Mouse (Mus musculus): ENCODE results near the gene Spns2. TPM values are rescaled to one million over a fixed set of nuclear protein-coding genes. Genes with fewer than 3 reads are reported as not detected.
A peak's percentile ranks its signal among the peaks of the same experiment; 100 is the strongest.
"Not testable (repeated sequence)": the region's sequence is repeated elsewhere in the genome, so short reads cannot be mapped to it uniquely, and the experiment has no call there.

The Spns2 gene
- total RNA-seq, 1 experiment from 2014 or later, result 1.4 TPM

DNA sequence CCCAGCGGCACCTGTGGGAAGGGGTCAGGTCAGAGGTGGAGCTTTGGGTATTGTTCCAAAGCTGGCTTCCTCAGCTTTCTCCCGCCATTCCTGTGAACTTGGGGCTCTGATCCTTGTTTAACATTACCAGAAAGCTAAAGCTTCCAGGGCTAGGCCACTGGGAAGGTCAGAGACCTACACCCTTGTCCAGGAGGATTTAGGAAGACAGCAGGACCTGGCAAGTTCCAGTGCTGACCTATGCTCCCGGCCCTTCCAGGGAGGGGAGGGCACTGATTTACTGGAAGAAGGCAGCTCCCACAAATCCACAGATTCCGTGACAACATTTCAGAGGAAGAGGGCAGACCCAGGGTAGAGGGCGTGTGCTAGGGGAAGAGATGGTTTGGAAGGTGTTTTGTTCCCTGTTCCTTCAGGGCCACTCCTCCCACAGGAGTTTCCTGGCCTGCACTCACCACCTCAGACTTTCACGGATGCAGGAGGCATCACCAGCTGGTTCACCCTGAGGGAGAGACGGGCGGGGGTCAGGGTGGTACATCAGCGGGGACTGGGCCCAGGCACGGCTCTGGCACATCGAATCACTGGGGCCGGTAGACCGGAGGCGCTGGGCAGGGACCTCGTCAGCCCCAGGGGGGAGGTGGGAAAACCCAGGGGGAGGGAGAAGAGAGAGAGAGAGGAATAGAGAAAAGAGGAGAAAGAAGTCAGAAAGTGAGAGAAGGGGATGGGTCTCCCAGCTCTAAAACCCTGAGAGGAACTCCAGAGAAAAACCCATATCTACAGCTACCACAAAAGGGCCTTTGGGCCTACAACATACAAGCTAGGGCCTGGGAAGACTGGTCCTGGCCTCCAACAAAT lies 36.4 kb downstream of the Spns2 start:
- no peak for ATAC-seq (replicated peaks; ENCODE audit: insufficient number of reproducible peaks, low FRiP score, low TSS enrichment, poor library complexity, severe bottlenecking)

DNA sequence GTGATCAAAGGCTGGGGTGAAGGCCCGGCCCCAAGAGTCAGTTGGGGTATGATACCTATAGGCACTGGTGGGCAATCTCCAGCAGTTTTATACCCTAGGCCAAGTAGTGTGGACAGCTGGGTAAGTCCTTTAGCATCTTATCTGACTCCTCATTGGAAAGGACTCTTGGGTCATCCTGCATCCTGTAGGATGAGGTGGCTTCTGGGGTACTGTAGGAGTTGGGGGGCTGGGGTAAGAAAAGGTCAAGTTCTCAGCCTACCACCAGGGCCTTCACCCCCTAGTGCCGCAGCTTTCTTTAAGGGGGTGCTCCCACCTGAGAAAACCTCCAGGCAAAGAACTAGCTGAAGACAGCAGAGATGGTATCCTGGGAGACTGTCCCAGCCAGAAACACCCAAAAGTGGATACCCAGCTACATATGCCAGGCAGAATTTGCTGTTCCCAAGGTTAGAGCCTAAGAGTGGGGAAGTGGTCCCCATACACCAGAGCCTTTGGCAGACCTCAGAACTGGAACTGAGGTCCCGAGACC lies 37.5 kb downstream of the Spns2 start:
- ATAC-seq (replicated peaks; ENCODE audit: insufficient number of reproducible peaks, low FRiP score, low TSS enrichment, poor library complexity, severe bottlenecking), result no peak

DNA sequence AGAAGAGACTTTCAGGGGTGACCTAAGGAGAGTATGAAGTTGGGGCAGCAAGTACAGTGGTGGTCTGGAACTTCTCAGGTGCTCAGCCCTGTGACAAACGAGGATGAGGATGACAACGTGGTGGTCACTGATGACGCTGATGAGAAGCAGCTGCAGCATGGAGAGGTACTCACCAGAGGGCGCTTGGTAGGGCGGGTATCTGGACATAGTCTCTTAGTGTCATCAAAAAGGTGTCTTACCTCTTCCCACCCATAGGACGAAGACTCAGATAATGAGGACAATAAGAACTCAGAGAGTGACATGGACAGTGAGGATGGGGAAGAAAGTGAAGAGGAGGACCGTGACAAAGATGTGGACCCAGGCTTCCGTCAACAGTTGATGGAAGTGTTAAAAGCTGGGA lies 42.2 kb downstream of the Spns2 start:
- ATAC-seq (replicated peaks; ENCODE audit: insufficient number of reproducible peaks, low FRiP score, low TSS enrichment, poor library complexity, severe bottlenecking), result no peak

DNA sequence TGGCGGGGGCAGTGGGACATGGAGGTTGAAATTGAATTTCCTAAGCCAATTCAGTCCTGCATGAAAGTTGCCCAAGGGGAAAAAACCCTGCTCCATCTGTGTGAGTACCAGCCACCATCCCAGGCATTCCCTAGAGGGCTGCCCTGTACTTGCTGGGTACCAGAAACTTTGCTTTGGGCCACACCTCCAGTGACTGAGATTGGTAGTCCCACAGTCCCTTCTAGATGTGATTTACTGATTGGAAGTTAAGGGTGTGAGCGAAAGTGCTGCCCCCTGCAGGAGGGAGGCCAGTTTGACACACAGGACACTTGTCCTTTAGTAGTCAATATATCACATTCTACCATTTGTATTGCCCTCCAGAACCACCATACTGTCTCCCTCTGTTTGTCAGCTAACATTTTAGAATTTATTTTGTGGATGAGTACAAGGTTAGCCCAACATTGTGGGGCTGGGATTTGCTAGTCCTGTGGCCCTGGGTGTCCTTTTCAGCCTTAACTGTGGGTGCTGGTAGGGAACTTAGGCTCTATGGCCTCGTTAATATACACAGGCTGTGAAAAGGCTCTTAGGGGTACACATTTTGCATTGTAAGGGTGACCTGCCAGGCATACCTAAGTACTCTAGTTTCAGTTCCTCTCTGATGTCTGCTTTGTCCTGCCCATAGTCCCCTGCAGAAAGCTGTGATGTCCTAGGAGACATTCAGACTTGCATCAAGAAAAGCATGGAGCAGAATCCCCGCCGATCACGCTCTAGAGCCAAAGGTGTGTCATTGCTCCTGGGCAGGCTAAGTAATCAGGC lies 43.2 kb downstream of the Spns2 start:
- peak; percentile 36; the same call in 1 of the 2 replicates for ATAC-seq (replicated peaks; ENCODE audit: insufficient number of reproducible peaks, low FRiP score, low TSS enrichment, poor library complexity, severe bottlenecking)

DNA sequence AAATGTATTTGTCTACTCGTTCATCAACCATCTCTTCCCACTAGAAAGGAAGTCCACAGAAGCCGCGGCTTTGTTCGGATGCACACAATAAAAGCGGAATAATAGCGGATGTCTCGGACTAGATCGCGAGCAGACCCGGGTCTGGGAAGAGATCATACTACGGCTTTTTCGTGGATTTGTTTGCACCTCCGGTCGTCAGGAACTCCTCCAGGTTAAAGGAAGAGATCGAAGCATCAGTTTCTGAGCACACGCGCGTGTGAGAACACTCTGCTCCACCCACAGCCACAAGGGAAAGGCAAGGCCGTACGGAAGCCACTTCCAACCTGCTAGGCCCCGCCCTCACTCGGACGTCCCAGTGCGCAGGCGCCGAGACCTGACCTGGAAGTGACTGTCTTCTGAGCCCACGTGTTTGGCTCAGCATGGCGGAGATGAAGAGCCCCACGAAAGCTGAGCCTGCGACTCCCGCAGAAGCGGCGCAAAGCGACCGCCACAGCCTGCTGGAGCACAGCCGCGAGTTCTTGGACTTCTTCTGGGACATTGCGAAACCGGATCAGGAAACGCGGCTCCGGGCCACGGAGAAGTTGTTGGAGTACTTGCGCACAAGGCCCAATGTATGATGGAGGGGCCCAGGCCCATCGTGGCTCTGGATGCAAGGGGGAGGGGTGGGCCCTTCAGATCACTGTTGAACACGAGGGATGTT lies 48.6 kb downstream of the Spns2 start, which contains the start of gene Mybbp1a:
Gene Mybbp1a, plus strand, starts transcription at position 391 of the 700 bp plus-strand sequence.
- peak; percentile 97 for ATAC-seq (replicated peaks; ENCODE audit: insufficient number of reproducible peaks, low FRiP score, low TSS enrichment, poor library complexity, severe bottlenecking)

DNA sequence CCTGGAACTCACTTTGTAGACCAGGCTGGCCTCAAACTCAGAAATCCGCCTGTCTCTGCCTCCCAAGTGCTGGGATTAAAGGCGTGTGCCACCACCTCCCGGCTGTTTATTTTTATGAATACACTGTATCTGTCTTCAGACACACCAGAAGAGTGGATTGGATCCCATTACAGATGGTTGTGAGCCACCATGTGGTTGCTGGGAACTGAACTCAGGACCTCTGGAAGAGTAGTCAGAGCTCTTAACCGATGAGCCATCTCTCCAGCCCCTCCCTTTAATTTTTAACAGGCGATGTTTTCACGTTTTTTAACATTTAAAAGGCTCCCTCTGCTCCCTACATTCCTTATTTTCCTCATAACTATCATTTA lies 49.1 kb downstream of the Spns2 start:
- ATAC-seq (replicated peaks; ENCODE audit: insufficient number of reproducible peaks, low FRiP score, low TSS enrichment, poor library complexity, severe bottlenecking), result not testable (repeated sequence)

DNA sequence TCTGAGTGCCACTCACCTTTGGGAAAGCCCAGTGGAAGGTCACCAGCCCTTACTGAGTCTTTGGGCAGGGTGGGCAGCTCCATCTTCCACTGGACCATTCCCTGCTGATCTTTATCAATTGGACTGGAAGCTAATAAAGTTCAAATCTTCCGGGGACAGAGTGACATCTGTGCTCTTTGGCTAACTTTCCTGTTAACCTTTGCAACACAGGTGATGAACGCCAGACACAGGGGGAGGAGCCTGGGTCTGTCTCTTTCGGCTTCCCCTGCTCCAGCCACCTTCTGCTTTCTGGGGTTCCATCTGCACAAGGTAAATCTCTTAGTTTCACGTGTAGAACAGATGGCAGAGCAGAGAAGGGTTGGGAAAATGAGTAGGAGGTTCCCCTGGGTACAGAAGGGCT lies 51.3 kb downstream of the Spns2 start:
- ATAC-seq (replicated peaks; ENCODE audit: insufficient number of reproducible peaks, low FRiP score, low TSS enrichment, poor library complexity, severe bottlenecking), result no peak

DNA sequence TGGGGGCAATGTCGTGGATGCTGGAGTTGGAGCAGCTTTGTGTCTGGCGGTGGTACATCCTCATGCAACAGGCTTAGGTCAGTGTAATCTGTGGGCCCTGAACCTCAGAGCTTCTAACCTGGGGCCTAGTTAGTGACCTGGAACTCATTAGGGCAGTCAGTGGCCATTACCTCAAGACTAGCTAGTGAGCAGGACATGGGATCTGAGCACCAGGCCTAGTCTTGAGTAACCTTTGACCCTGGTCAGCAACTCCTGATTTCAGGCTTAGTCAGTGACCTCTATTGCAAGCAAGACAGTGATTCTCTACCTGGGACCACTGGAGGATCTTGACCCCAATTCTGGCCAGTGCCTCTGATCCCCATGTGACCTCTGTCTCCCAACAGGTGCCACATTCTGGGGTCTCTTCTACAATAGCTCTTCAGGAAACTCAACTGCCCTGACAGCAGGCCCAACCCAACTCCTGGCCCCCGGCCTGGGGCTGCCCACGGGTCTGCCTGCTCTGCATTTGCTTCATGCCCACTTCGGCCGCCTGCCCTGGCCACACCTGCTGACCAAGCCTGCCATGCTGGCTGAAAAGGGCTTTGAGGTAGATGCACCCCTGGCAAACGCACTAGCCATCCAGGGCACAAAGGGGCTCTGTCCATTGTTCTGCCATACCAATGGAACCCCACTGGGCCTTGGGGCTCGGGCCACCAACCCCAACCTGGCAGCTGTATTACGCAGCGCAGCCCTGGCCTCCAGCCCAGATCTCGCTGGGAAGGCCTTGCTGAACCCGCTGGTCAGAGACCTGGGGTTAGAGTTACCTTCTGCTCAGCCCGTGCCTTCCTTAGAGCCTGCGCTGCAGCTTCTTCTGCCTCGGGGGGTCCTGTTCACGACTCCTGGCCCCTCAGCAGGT lies 52.7 kb downstream of the Spns2 start:
- ATAC-seq (replicated peaks; ENCODE audit: insufficient number of reproducible peaks, low FRiP score, low TSS enrichment, poor library complexity, severe bottlenecking), result no peak

DNA sequence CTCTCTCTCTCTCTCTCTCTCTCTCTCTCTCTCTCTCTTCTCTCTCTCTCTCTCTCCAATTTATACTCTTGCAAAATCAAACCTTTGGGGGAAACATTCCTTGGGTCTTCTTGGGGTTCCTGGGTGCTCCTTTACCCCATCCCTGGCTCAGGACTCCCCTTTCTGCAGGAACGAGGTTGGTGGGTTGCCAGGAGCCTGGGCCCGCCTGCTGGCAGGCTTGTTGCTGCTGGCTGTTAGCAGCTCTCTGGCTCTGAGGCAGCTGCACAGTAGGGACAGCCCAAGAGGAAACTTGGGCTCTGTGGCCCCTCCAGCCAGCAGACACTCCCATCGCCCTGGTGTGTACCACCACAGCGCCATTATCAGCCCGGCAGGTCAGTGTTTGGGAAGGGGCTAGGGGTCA lies 53.4 kb downstream of the Spns2 start:
- no peak for ATAC-seq (replicated peaks; ENCODE audit: insufficient number of reproducible peaks, low FRiP score, low TSS enrichment, poor library complexity, severe bottlenecking)

DNA sequence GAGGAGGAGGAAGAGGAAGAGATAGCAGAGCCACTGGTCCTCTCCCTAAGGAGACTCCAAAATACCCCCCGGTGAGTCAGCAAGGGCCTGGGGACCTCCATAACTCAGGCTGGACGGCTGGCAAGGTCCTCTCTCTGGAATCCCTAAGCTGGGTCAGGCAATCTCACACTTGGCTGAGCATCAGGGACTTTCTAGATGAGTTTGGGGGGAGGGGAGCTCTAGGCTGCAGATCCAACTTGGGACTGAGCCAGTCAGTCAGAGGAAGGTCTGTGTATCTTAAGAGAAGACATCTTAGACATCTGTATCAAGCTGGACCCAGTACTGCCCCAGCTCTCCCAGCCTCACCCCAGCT lies 54.0 kb downstream of the Spns2 start:
- ATAC-seq (replicated peaks; ENCODE audit: insufficient number of reproducible peaks, low FRiP score, low TSS enrichment, poor library complexity, severe bottlenecking), result no peak

DNA sequence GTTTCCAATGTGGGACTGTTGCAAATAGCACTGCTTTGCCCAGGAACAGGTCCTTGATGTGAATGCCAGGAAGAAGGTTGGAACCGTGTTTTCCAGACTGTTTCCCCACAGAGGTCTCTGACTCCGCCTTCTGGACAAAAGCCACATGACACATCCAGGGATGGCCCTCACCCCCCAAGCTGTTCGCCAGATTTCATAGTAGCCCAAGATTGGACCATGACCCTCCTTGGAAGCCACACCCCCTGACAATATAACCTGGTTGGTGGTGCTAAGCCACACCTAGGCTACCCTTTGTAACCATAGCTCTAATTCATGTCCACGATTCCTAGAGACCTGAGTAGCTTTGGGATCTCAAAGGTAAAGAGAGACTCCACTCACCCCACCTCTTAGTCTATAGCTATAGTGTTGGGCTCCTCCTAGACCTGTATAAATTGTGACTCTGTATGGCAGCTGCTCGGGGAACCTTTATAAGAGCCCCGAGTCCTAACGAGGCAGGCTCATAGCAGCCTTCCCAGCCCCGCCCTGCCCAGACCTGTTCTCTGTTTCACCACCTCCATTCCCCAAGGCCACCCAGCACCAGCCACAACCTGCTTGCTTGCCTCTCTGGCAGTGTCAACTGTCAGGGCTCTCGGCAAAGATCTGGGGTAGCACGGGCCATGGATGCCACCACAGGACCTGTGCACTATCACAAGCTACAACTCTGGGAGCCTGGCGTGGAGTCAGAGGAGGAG lies 54.6 kb downstream of the Spns2 start, which contains the start of gene Ggt6:
Gene Ggt6, plus strand, starts transcription at position 564 of the 731 bp plus-strand sequence.
- no peak for ATAC-seq (replicated peaks; ENCODE audit: insufficient number of reproducible peaks, low FRiP score, low TSS enrichment, poor library complexity, severe bottlenecking)

DNA sequence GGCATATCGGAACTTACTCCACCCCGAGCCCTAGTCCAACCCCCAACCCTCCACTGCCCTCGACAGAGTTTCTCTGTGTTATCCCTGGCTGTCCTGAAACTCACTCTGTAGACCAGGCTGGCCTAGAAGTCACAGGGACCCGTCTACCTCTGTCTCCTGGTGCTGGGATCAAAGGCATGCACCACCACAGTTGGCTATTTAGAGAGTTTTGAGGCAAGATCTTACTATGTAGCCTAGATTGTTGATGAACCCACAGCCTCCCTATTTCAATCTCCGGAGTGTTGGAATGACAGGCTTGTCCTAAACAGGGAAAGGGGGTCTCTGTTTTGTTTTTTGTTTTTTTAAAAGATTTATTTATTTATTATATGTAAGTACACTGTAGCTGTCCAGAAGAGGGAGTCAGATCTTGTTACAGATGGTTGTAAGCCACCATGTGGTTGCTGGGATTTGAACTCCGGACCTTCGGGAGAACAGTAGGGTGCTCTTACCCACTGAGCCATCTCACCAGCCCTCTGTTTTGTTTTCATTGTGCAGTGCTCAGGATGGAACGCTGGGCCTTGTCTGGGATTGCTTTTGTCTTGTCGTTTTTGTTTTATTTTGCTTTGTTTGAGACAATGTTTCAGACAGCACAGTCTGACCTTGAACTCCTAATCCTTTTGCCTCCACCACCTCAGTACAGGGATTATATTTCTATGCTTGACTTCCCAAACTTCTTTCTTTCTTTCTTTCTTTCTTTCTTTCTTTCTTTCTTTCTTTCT lies 59.2 kb downstream of the Spns2 start:
- ATAC-seq (replicated peaks; ENCODE audit: insufficient number of reproducible peaks, low FRiP score, low TSS enrichment, poor library complexity, severe bottlenecking), result not testable (repeated sequence)

DNA sequence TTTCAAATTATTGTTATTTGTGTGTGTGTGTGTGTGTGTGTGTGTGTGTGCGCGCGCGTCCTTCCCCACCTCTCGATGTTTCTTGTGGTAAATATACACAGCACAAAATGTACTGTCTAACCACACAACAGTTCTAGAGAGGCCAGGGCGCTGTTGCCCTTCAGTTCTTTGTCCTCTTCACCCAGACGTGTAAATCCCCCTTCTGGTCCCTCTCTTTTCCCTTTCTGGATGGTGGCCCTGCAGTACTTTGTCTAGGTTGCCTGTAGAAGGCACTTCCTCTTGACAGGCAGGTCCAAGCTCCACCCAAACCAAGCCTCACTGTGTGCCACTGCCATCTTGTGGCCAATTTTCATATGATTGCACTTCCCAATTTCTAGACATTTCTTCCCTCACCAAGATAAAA lies 60.4 kb downstream of the Spns2 start:
- ATAC-seq (replicated peaks; ENCODE audit: insufficient number of reproducible peaks, low FRiP score, low TSS enrichment, poor library complexity, severe bottlenecking), result peak; percentile 97

DNA sequence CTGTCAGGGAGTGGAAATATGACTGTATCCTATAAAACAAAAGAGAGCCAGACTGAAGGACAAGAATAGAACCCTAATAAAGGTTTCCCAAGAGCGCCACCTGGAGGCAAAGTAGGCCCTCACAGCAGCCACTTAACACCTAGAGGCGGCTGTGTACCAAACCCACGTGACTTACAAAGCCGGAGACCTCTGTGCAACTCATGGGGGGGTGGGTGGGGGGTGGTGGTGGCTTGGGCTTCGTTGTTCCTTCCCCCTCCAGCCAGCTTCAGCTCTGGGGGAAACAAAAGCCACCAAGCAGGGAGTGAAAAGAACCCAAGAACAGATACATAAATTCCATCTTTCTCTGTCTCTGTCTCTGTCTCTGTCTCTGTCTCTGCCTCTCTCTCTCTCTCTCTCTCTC lies 61.0 kb downstream of the Spns2 start:
- peak; percentile 74 for ATAC-seq (replicated peaks; ENCODE audit: insufficient number of reproducible peaks, low FRiP score, low TSS enrichment, poor library complexity, severe bottlenecking)

DNA sequence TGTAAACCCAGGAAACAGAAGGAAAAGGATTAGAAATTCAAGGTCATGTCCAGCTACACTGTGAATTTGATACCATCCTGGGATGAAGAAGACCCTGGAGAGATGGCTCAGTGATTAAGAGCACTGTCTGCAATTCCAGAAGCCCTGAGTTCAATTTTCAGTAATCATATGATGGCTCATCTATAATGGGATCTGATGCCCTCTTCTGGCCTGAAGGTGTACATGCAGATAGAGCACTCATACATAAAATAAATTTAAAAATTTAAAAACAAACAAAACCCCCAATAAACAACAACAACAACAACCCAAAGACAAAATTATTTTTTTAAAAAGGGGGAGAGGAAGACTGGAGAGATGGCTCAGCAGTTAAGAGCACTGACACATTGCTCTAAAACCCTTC lies 62.8 kb downstream of the Spns2 start:
- ATAC-seq (replicated peaks; ENCODE audit: insufficient number of reproducible peaks, low FRiP score, low TSS enrichment, poor library complexity, severe bottlenecking), result no peak

DNA sequence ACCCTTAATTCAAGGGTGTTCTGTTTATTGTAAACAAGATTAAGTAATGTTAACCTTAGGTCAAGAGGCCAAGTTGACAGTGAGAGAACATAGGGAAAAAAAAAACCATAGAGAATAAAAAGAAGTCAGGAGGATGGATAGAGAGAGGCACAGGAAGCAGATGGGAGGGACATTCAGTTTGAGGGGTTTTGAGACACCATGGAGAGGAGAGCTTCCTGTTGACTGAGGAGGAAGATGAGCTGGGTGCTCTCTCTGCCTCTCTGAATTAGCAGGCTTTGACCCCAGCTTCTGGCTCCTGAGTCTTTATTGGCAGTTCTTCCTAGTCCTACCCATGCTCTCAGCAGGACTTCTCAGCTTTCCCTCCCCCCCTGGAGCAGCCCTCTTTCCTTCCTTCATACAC lies 64.5 kb downstream of the Spns2 start:
- ATAC-seq (replicated peaks; ENCODE audit: insufficient number of reproducible peaks, low FRiP score, low TSS enrichment, poor library complexity, severe bottlenecking), result no peak

DNA sequence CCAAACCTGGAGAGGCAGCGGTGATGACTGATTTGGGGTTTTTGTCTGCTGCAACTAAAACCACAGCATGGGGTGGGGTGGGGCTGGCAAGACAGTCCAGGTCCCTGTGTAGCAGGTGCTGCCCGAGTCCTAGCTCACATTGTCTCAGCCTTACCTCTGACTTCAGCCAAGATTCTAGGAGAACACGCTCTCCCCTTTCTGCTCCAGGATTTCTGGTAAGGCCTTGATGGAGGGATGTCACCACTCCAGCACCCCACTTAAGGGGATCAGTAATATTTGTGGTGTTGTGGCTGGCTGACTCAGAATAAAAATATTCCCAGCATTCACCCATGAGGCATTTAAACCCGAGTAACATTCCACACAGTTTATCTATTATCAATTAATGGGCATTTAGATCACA lies 66.0 kb downstream of the Spns2 start:
- no peak for ATAC-seq (replicated peaks; ENCODE audit: insufficient number of reproducible peaks, low FRiP score, low TSS enrichment, poor library complexity, severe bottlenecking)
